Mouse (Mus musculus) kidney, adult 2 months (tissue): ENCODE measurements around the gene Krtap3-2.
A peak's percentile ranks its signal among the peaks of the same experiment; 100 is the strongest.

Source experiments
- CTCF ChIP-seq: fragments of 200-500 bp; conservative IDR thresholded peaks from 2 replicates; pipeline ENCODE4 v1.5.1; 2011; ENCODE audit warnings: low read depth, mild to moderate bottlenecking, control low read depth, low read length, moderate library complexity, mixed read lengths; ENCODE audit not compliant: insufficient read depth, insufficient read length
- POLR2A ChIP-seq: fragments of 200-500 bp; IDR thresholded peaks from one replicate; pipeline ENCODE4 v1.6.1; 2011; ENCODE audit warnings: low read depth, low read length, control low read depth

DNA sequence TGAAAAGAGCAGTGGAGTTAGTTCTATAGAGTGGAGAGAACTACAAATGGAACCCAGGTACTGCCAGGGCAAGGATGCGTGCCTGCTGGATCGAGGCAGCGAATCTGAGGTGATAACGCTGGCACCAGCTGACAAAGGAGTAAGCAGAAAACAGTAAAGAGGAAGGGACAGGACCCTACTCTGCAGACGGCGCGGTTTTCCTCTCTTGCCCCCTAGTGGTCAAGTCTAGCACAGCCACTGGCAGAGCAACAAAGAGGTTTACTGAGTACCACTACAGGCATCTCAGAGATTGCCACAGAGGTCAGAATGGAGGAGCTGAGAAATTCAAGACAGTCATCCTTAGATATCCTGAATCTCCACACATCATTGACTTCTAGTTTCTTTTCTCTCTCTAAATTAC is 17.5 kb upstream of the Krtap3-2 start:
- TF ChIP-seq POLR2A: no peak
- peak; percentile 77 for TF ChIP-seq CTCF
